Mouse (Mus musculus) natural killer cell, adult 2 months (primary cell): Measurements from ENCODE around the gene Prl8a9.

Source experiments
- DNase-seq, 2 experiments: peaks; one replicate each; pipeline ENCODE4 v3.0.0; 2022; ENCODE audit warnings: low spot score in 2 of 2

Prl8a9 gene

DNA sequence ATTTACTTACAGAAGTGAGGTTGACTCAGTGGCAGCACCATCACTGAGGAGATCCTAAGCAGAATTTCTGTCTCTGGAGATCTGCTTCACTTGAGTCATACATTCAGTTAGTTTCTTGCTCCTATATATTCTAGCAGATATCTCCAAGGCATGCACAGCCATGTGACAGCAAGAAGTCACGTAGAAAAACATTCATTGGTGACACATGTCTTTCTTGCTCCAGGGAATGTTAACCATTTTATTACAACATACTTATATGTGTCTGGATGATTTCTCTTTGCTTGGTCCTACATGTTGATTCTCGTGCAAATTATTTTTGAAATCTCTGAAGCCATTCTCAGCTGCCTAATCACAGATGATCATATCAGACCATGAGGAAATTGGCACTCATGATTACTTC is at the start of gene Prl8a9:
Gene Prl8a9 (minus strand): TSS at position 101 of the 400 bp plus-strand sequence.
- DNase-seq = no peak

DNA sequence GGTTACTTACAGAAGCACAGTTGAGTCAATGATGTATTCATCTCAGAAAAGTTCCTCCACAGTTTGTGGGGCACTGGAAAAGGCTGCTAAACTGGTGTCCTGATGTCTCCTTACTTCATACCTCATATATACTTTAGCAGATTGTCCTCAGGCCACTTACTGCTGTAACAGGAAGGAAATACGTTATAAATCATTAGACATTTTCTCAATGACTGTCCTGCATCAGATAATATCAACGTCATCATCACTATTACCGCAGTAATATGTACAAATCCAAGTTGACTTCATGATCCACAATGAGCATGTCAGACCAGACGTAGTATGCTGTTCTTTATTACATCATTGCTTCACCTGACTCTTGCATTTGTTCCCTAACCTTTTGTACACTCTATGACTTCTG is 46.1 kb upstream of the Prl8a9 start, which contains the start of gene Prl7b1:
Gene Prl7b1 (minus strand): TSS at position 101 of the 400 bp plus-strand sequence.
- no peak for DNase-seq

DNA sequence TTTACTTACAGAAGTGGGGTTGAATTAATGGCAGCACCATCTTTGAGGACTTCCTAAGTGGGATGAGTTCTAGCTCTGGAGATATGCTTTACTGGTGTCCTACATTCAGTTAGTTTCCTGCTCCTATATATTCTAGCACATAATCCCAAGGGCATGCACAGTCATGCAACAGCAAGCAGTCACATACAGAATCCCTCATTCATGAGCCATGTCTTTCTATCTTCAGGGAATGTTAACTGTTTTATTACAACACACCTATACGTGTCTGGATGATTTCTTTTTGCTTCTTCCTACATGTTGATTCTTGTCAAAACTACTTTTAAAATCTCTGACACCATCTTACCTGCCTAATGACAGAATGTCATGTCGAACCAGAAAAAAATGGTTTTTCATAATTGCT is 17.7 kb upstream of the Prl8a9 start, which contains the start of gene Prl8a1:
Gene Prl8a1 (minus strand): TSS at position 101 of the 400 bp plus-strand sequence.
- DNase-seq = no peak

DNA sequence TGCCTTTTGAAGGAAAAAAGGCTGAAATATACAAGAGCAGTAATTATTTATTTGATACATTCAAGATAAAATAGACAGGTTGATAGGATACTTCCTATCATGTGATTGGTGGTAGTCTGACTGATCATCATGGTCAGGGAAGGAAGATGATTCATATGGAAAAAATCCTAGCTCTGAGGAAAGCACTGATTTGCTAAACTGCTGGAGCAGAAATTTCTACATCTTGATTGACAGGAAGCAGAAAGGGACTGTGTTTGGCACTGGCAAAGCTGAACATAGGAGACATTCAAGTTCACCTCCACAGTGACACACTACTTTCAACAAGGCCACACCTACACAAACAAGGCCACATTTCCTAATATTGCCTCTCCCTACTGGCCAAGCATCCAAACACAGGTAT is 11.1 kb downstream of the Prl8a9 start:
- no peak for DNase-seq

DNA sequence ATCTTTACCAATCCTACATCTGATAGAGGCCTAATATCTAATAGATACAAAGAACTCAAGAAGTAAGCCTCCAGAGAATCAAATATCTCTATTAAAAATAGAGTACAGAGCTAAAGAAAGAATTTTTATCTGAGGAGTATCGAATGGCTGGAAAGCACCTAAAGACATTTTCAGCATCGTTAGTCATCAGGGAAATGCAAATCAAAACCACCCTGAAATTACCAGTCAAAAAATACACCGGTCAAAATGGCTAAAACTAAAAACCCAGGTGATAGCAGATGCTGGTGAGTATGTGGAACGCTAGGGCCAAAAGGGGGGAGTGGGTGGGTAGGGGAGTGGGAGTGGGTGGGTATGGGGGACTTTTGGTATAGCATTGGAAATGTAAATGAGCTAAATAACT is 41.2 kb downstream of the Prl8a9 start:
- no peak for DNase-seq

DNA sequence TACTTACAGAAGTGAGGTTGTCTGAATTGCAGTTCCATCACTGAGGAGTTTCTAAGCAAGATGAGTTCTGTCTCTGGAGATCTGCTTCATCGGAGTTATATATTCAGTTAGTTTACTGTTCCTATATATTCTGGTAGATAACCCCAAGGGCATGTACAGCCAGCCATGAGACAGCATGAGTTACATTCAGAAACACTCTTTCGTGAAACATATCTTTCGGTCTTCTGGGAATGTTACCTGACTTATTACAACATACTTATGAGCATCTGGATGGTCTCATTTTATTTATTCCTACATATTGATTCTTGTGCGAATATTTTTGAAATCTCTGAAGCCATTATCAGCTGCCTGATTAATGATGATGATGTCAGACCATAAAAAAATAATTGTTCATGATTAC is 51.3 kb downstream of the Prl8a9 start, which contains the start of gene Prl8a8:
Gene Prl8a8 (minus strand): TSS at position 101 of the 400 bp plus-strand sequence.
- no peak for DNase-seq
